Mouse (Mus musculus): ENCODE measurements around the gene Rara.

DNA sequence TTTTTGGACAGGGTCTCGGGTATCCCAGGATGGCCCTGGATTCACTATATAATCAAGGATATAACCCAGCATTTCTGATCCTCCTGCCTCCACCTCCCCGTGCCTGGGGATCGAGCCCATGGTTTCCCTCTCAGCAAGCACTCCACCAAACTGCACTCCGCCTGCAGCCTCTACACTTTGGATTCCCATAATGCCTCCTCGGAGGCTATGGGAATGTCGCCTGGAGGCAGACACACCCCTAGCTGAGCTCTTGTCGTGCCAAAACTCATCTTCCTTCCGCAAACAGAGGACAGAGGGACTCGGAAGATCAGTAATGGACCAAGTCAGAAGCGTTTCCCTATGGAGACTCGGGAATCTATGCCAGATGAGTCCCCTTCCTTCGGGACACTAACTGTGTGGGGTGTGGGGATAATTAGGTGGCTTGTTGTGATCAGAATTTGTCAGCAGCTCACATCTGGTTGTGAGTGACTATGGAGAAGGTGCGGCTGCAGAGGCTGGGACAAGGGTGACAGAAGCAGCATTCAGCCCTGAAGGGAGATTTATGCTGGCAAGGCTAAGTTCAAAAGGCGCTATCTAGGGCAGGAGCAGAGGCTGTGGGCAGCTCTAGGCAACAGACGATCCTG, 51.0 kb downstream of the Rara start:
- TF ChIP-seq CTCF (IDR thresholded peaks at IDR 0.05; ENCODE audit: borderline replicate concordance, insufficient read depth, low read length) (no peak), POLR2A (IDR thresholded peaks at IDR 0.05; ENCODE audit: low read depth, low read length) (no peak)
